Mouse (Mus musculus): ENCODE results near the gene Mars.
"Not testable (repeated sequence)": the region's sequence is repeated elsewhere in the genome, so short reads cannot be mapped to it uniquely, and the experiment has no call there.

Mars gene

DNA sequence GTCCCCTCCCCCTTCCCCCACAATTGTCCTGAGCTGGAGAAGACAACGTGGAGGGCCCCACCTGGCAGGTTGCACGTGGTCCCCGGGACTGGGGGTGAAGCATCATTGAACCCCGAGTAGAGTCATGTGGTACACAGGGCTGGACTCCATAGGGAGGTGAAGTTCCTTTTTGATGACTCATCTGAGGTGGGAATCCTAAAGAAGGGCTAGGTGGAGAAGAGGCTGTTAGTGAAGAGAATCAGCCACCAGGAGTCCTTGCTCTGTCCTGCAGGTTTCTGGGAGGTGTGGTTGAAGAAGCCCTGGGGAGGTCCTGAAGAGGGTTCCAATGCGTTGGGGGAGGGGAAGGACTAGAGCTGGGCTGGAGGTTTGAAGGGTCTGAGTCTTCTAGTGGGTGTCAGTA lies 25.4 kb upstream of the Mars start:
- no peak for DNase-seq

- no peak for DNase-seq
Measured at GRCm38 (mm10) chr10:127335271-127335670, 23.7 kb upstream of the Mars start.

GRCm38 (mm10) chr10:127333152-127333551 lies 21.6 kb upstream of the Mars start:
- no peak for DNase-seq

GRCm38 (mm10) chr10:127332211-127332874 lies 20.8 kb upstream of the Mars start:
- no peak for DNase-seq

DNA sequence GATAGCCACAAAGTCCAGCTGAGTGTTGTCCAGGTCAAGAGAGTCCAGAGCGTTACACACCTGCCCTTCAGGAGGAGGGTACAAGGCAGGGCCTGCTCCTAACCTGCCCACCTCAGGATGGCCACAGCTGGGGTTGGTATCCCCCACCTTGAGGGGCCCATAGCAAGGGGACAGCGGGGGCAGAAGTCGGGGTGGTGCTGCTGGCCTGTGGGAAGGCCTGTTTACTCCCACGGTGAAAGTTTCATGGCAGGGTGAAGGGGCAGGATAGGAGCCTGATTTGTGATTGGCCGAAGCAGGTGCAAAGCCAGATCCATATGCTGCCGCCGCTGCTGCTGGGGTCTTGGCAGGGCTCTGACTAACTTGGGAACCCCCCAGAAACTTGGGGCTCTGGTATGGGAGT lies 18.6 kb upstream of the Mars start:
- DNase-seq = no peak

DNA sequence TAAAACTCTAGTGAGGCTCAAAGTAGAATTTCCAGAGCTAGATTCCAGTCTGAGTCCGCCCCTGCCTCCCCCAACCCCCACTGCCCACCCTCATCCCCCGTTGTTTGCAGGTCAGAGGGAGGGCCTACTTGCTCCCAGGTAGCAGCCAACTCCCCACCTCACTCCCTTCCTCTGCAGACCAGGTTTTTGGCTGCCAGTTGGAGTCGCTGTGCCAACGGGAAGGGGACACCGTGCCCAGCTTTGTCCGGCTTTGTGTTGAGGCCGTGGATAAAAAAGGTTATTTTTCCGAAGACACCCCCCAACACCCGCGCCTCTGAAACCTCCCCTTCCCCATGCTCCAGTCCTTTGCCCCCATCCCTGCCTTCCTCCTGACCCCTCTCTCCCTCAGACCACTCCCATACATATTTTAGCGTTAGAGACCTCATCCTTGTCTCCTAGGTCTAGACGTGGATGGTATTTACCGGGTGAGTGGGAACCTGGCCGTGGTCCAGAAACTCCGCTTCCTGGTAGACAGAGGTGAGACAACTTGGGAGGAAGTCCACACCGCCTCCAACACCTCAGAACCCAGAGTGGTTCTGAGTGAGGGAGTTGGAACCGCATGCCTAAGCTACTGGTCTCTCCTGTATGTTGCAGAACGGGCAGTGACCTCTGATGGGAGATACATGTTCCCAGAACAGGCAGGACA lies 16.0 kb upstream of the Mars start:
- no peak for DNase-seq

DNA sequence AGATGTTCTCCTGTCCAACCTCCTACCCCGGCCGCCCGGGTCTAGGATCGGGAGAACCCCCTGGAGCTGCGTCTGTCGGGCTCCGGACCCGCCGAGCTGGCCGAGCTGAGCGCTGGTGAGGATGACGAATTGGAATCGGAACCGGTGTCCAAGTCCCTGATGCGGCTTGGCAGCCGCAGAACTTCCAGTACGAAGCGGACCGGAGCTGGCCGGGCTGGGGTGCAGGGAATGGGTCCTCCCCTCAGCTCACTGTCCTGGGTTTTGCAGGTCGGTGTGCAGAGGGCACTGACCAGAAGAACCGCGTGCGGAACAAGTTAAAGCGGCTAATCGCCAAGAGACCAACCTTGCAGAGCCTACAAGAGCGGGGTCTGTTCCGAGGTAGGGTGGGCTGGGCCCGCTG lies 15.2 kb upstream of the Mars start:
- peak in 1 of 2 experiments; percentile 58 for DNase-seq

DNA sequence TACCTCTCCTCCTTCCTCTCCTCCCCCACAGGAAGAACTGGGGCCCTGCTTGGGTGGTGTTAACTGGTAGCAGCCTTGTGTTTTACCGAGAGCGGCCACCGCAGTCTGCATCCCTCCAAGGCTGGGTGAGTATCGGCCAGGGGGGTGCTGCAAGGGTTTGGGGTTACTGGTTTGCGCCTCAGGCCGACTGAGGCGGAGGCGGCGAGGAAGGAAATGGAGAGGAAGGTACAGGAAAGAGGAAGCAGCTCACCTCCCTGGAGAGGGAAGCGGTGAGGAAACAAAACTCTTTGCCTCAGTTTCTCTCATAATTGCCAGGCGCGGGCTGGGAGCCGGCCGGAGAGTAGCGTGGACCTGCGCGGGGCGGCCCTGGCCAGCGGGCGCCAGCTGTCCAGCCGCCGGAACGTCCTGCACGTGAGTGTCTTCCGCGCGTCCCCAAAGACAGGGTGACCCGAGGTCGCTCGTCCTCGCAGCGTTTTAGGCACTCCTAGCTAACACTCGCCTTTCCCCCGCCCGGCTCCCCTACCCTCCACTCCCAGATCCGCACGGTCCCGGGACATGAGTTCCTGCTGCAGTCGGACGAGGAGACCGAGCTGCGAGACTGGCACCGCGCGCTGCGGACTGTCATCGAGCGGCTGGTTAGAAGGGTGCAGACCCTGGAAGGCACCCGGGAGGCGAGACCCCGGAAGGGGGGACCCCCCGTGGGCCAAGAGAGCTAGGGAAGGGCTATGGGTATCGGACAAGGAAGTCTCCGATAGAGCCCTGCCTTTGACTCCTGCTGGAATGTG lies 14.6 kb upstream of the Mars start:
- DNase-seq = peak in 1 of 2 experiments; percentile 57

- DNase-seq = no peak
Measured at GRCm38 (mm10) chr10:127325454-127326016, 13.9 kb upstream of the Mars start.

DNA sequence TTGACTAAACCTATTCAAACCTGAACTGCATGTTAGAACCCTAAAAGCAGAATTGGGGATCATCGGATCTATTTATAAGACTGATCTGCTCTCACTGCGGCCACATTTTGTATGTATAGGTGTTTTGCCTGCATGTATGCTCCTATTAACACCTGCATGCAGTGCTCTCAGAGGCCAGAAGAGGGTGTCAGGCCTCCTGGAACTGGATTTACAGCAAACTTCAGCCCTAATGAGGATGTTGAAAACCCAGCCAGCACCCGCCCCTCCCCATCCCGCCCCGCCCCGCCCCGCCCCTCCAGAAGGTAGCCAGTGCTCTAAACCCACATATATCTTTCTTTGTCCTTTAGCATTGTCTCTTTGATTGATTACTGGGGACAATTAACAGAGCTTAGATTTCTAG lies 12.9 kb upstream of the Mars start:
- DNase-seq = peak; percentile 58 to 76

DNA sequence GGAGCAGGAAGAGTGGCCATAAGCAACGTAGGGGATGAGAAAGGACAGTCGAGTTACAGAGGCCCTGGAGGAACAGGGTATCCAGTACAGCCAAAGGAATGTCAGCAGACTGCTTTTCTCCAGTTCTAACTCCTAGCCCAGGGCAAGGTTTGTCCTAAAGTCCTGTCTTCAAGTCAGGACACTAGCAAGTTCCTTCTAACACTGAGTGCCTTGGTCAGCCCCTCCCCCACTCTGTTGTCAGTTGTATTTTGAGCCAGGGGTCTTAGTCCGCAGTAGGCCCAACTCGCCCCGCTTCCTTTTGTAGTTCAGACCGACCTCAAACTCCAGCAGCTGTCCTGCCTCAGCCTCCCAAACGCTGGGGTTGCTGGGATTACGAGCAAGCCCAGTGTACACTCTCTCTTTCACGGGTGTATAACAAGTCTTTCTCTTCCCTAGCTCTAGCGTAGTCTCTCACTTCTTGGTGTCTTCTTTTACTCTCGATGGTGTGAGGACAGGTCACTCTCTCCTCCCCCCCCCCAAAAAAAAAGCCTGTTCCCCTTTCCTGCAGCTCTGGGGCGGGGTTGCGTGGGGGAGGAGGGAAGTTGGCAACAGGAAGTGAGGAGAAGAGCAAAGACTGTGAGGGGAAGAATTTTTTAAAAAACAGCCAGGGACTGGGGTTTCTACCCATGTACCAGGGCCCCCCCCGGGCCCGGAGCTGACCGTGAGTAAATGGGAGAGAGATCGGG lies 11.7 kb upstream of the Mars start:
- peak in 1 of 2 experiments; percentile 32 for DNase-seq

GRCm38 (mm10) chr10:127322669-127323068 lies 11.1 kb upstream of the Mars start:
- no peak for DNase-seq

DNA sequence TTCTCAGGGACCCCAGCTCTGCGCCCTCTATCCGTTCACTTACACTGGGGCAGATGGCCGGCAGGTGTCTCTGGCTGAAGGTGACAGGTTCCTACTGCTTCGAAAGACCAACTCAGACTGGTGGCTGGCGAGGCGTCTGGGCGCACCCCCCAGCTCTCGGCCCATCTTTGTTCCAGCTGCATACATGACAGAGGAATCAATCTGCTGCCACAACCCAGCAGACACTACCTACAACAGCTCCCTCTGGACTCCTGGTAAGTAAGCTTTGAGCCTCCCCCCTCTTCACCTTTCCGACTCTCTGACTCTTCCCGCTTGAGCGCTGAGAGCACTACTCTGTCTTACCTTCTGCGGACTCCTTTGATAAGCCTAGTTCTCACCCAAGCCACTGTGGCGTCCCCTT lies 10.6 kb upstream of the Mars start:
- no peak for DNase-seq

- no peak for DNase-seq
Measured at GRCm38 (mm10) chr10:127321621-127322020, 10.0 kb upstream of the Mars start, which contains the start of gene Arhgap9. Arhgap9 (plus strand) TSS chr10:127321964.

DNA sequence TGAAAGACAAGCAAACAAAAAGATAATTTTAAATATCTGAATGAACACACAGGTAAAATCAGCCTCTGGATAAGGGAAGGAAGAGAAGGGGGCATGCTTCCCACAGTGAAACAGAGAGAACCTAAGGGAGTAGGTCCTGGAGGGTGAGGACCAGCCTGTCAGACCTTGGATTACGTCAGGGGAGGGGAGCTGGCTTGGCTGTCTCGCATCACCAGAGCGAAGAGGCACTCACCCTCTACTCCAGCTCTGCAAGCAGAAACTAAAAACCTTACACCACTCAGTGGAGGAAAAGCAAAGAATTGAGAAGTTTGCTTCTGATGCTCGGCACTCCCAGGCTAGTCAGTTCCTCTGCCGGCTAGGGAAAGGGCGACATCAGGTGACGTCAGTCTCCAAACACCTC lies 8.4 kb upstream of the Mars start:
- no peak for DNase-seq

DNA sequence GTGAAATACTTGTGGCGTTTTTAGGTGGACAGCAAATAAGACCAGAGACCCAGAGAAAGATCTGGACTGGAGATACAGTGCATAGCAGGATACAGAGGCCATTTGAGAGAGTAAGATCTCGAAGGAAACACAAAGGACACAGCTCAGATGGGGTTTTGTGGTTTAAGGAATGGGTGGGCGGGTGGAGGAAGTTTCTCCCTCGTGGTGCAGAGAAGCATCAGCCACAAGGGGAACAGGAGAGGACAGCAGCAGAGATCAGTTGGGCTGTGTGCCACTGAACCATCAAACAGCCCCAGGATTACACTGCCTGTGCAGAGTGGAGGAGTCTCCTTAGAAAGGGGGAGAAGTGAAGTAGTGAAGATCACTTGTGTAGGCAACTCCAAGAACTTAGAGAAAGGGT lies 6.4 kb upstream of the Mars start:
- DNase-seq = no peak

DNA sequence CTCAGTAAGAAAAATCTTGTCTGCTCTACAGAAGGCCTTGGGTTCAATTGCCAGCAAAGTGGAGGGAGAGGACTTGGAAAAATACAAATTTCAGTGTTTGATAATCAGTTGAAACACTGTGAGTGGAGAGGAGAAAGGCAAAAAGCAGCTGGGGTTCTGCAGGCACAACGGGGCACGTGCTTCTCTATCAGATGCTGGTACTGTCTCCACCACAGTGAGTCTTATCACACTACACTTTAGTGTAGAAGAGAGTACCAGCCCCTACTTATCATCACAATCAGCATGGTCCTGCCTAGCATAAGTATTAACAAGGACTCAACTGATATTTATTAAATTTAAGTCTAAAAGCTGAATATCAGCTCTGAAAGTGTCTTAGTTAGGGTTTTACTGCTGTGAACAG lies 5.7 kb upstream of the Mars start:
- no peak for DNase-seq

- not testable (repeated sequence) for DNase-seq
Measured at GRCm38 (mm10) chr10:127314950-127315349, 3.4 kb upstream of the Mars start.

DNA sequence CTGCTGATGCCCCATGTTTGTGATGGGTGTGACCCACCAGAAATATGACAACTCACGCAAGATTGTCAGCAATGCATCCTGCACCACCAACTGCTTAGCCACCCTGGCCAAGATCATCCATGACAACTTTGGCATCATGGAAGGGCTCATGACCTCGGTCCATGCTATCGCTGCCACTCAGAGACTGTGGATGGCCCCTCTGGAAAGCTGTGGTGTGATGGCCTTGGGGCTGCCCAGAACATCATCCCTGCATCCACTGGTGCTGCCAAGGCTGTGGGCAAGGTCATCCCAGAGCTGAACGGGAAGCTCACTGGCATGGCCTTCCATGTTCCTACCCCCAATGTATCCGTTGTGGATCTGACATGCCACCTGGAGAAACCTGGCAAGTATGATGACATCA lies 1.9 kb upstream of the Mars start:
- DNase-seq = not testable (repeated sequence)

- no peak for DNase-seq
Measured at GRCm38 (mm10) chr10:127312858-127313257, 1.3 kb upstream of the Mars start.

DNA sequence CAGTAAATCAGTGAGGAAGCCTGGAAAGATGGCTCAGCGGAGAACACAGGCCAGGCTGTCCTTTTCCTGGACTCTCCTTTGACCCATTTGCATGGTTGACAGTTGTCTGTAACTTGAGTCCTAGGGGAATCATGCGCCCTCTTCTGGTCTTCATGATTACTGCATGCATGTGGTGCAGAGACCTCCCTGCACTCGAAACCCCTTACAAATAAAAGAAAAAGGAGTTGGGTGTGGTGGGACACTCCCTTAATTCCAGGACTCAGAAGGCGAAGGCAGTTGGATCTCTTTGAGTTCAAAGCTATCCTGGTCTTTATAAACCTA lies 730 bp upstream of the Mars start:
- DNase-seq = peak; percentile 84 to 87

DNA sequence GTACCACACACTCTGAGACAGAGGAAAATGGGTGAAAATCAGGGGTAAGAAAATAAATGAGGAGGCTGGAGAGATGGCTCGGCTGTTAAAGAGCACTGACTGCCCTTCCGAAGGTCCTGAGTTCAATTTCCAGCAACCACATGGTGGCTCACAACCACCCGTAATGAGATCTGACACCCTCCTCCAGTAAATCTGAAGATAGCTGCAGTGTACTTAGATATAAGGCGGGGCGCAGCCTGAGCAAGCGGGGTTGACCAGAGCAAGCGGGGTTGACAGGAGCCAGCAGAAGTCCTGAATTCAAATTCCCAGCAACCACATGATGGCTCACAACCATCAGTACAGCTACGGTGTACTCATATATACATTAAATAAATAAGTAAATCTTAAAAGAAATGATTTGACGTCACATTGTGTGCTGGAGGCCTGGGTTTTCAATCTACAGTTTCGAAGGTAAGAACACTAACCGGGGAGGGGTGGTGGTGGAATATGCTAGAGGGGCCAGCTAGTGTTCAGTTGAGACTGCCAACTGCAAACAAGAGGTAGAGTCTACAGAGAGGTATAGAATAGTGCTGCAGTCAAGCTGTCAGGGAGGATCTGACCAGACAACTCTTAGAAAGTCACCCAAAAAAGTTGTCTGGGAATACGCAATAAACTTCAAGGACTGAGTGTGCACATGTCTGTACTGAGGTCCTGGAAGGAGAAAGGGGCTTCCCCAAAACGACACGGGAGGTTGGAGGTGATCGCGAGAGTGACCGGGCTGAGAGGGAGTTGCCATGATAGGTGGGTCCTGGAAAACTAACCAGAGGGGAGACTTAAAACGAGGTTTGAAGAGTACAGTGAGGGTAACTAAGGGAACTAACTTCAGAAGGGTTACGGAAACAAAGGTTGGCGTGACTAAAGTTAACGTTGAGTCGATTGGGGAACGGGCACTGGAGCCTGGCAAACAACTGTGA lies 787 bp downstream of the Mars start:
- no peak for DNase-seq
